Mouse (Mus musculus) liver, adult 2 months (tissue): ENCODE data around the gene Usp21. TPM values are rescaled to one million over a fixed set of nuclear protein-coding genes. Genes with fewer than 3 reads are reported as not detected.
A peak's percentile ranks its signal among the peaks of the same experiment; 100 is the strongest.

Experiments used
- DNase-seq: peaks from one replicate; pipeline ENCODE4 v3.0.0-alpha.2; 2011; ENCODE audit warnings: low read depth, low spot score; ENCODE audit errors: extremely low read depth
- H3K27ac ChIP-seq: fragments of 200-500 bp; replicated peaks from 2 replicates; pipeline ENCODE4 v1.5.1; 2012; ENCODE audit warnings: low read depth, mild to moderate bottlenecking, control low read depth, inconsistent platforms, low read length; ENCODE audit not compliant: insufficient read depth
- H3K27me3 ChIP-seq: fragments of 200-500 bp; 2 replicates; pipeline ENCODE4 v1.6.1; 2012; ENCODE audit warnings: mild to moderate bottlenecking, moderate library complexity, low read length, inconsistent platforms; ENCODE audit not compliant: control insufficient read depth, insufficient read depth
- H3K36me3 ChIP-seq: fragments of 200-500 bp; 2 replicates; pipeline ENCODE4 v1.6.1; 2012; ENCODE audit warnings: low read length, inconsistent platforms; ENCODE audit not compliant: control insufficient read depth, insufficient read depth
- H3K4me1 ChIP-seq: fragments of 200-500 bp; 2 replicates; pipeline ENCODE4 v1.6.1; 2011; ENCODE audit warnings: low read length; ENCODE audit not compliant: control insufficient read depth, insufficient read depth
- H3K4me3 ChIP-seq: fragments of 200-500 bp; 2 replicates; pipeline ENCODE4 v1.5.1; 2011; ENCODE audit warnings: low read depth, mild to moderate bottlenecking, control low read depth, low read length, moderate library complexity; ENCODE audit not compliant: insufficient read depth
- H3K79me2 ChIP-seq: fragments of 200-500 bp; 2 replicates; pipeline ENCODE4 v1.6.1; 2012; ENCODE audit warnings: inconsistent platforms, mild to moderate bottlenecking, low read length, moderate library complexity; ENCODE audit not compliant: control insufficient read depth, insufficient read depth
- H3K9ac ChIP-seq: fragments of 200-500 bp; 2 replicates; pipeline ENCODE4 v1.6.1; 2012; ENCODE audit warnings: low read depth, mild to moderate bottlenecking, control low read depth, inconsistent platforms, low read length
- CTCF ChIP-seq: fragments of 200-500 bp; IDR thresholded peaks from 2 replicates; pipeline ENCODE4 v1.5.1; 2011; ENCODE audit warnings: low read depth, low read length, control low read depth
- POLR2A ChIP-seq: fragments of 200-500 bp; IDR thresholded peaks from 2 replicates; pipeline ENCODE4 v1.6.1; 2011; ENCODE audit warnings: low read length, control low read depth; ENCODE audit not compliant: insufficient read depth; ENCODE audit errors: extremely low read depth
- WGBS: fragments of 180-500 bp; shearing (Covaris S2); methylation state at CpG from one replicate; pipeline ENCODE4 v1.1.7; 2018; 5-methylcytosine and 5-hydroxymethylcytosine counted together
- polyA plus RNA-seq: library from polyadenylated mRNA; depleted of rRNA; stranded (reverse); fragments of >200 nt; gene quantifications from 2 replicates; pipeline ENCODE4 v1.2.3, GENCODE M21; 2012
- total RNA-seq: library from RNA; depleted of rRNA; stranded (reverse); fragments of >200 nt; gene quantifications from 2 replicates; pipeline ENCODE4 v1.2.3, GENCODE M21; 2014

Usp21 gene
- total and polyA plus RNA-seq, 2 experiments, result 4.3 to 23.8 TPM

GRCm38 (mm10) chr1:171286517-171286916 lies 1.3 kb downstream of the Usp21 start:
- no peaks in the 10 kb centered on the region for H3K27me3 ChIP-seq
- WGBS, result 91% methylated on average over 19 of the region's 19 CpGs
- peaks cover 3% of the 10 kb centered on the region for H3K4me1 ChIP-seq
- no peak for DNase-seq
- H3K36me3 ChIP-seq, result peaks cover 10% of the 10 kb centered on the region
- no peak overlapping the region for H3K4me3 ChIP-seq
- peaks cover 7% of the 10 kb centered on the region; the same call in 1 of the 2 replicates for H3K79me2 ChIP-seq
- no peak for TF ChIP-seq POLR2A
- no peak for TF ChIP-seq CTCF
- no peak overlapping the region for H3K9ac ChIP-seq
- H3K27ac ChIP-seq, result no peak overlapping the region

DNA sequence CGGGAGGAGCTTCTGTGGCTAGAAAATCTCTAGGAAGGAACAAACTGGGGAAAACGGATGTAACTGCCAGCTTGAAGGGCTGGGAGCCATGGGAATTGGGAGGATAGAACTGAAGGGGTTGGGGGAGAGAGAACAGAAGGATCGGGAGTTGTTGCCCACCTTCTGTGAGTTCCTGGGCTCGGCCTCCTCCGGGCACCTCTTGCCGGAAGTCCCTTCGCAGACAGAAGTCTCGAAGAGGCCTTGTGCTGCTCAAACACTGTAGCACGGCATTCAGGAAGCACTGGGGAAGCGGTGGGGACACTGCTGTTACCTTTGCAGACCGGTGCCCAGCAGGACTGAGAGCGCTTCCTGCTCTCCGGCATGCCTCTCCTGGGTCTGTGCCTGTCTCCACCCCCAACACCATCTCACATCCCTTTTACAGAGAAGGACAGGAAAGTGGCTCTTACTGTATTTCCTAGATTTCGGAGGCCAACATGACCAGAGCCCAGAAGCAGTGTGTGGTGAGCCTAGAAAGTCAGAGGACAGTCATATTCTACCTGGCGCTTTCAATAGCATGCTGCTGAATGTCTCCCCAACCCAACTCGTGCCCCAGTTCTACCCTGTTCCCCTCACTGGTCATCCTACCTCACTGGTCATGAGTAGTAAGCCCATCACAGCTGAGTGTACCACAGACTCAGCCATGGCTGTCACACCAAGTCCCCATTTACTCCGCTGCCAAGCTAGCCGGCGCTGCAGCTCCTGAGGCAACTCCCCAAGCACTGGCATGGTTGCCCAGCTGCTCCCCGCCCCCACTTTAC lies 2.5 kb downstream of the Usp21 start:
- 86% methylated on average over 20 of the region's 20 CpGs for WGBS
- no peaks in the 10 kb centered on the region for H3K27me3 ChIP-seq
- peaks cover 10% of the 10 kb centered on the region for H3K36me3 ChIP-seq
- H3K27ac ChIP-seq, result no peak overlapping the region
- H3K4me3 ChIP-seq, result no peak overlapping the region
- H3K79me2 ChIP-seq, result peaks cover 7% of the 10 kb centered on the region; the same call in 1 of the 2 replicates
- H3K9ac ChIP-seq, result no peak overlapping the region
- DNase-seq, result no peak
- TF ChIP-seq POLR2A (no peak), CTCF (no peak)
- peaks cover 4% of the 10 kb centered on the region for H3K4me1 ChIP-seq

- no peak for DNase-seq
- WGBS, result 90% methylated on average over 15 of the region's 15 CpGs
These were observed 3.3 kb downstream of the Usp21 start for GRCm38 (mm10) chr1:171284491-171284890.

GRCm38 (mm10) chr1:171283188-171284160 lies 4.3 kb downstream of the Usp21 start:
- peaks cover under 1% of the 10 kb centered on the region for H3K36me3 ChIP-seq
- no peak overlapping the region for H3K9ac ChIP-seq
- H3K4me1 ChIP-seq, result peaks cover 8% of the 10 kb centered on the region
- 87% methylated on average over 18 of the region's 18 CpGs for WGBS
- no peak overlapping the region for H3K4me3 ChIP-seq
- no peaks in the 10 kb centered on the region for H3K27me3 ChIP-seq
- TF ChIP-seq CTCF (no peak), POLR2A (no peak)
- no peak for DNase-seq
- H3K79me2 ChIP-seq, result peaks cover 7% of the 10 kb centered on the region; the same call in 1 of the 2 replicates
- H3K27ac ChIP-seq, result no peak overlapping the region

More at GRCm38 (mm10) chr1:171284491-171284890, 3.3 kb downstream of the Usp21 start:
- Histone ChIP-seq H3K27me3 (no peaks in the 10 kb centered on the region), H3K79me2 (peaks cover 7% of the 10 kb centered on the region; the same call in 1 of the 2 replicates), H3K4me1 (peaks cover 8% of the 10 kb centered on the region), H3K4me3 (peak overlapping the region; percentile 12; the same call in 1 of the 2 replicates), H3K36me3 (peaks cover 9% of the 10 kb centered on the region), H3K9ac (no peak overlapping the region; the same call in 1 of the 2 replicates), H3K27ac (no peak overlapping the region; the same call in 1 of the 2 replicates)
- TF ChIP-seq POLR2A, result no peak
- TF ChIP-seq CTCF, result no peak

- Histone ChIP-seq H3K4me1 (peaks cover 8% of the 10 kb centered on the region; the same call in 1 of the 2 replicates), H3K9ac (no peak overlapping the region), H3K27me3 (no peaks in the 10 kb centered on the region), H3K79me2 (peaks cover 4% of the 10 kb centered on the region; the same call in 1 of the 2 replicates), H3K36me3 (peaks cover 5% of the 10 kb centered on the region; the same call in 1 of the 2 replicates), H3K4me3 (no peak overlapping the region), H3K27ac (no peak overlapping the region)
- TF ChIP-seq POLR2A (no peak), CTCF (no peak)
- no peak for DNase-seq
- WGBS, result 74% methylated on average over 18 of the region's 18 CpGs
These were observed 5.5 kb downstream of the Usp21 start for GRCm38 (mm10) chr1:171282086-171282805.
